Mouse (Mus musculus) liver, postnatal 0 days (tissue): Measurements from ENCODE around the gene Gdf10.

Source experiments
- CTCF ChIP-seq: sonication (generic); IDR thresholded peaks from 2 replicates; pipeline ENCODE4 v1.5.1; 2016; ENCODE audit warnings: antibody characterized with exemption, low read depth
- EP300 ChIP-seq: IDR thresholded peaks from 2 replicates; pipeline ENCODE4 v1.6.1; 2016; ENCODE audit warnings: antibody characterized with exemption, low read depth, mild to moderate bottlenecking

DNA sequence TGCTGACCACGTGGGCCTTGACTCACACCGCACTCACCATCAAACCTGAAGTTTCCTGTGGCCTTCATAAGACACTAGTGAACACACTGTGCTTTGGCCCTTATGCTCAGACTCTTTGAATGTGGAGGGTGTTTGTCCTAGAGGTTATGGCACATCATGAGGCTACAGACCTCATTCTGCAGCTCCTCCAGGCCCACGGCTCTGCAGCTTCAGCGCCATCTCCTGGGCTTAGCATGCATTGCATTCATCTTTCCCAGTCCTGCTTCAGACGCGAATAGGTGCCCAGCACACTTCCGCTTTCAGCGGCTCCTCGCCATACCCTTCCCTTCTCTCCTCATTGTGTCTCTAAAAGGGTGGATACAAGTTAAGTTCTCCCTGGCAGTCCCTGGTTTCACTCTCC is 15.7 kb downstream of the Gdf10 start:
- TF ChIP-seq CTCF (peak; percentile 76), EP300 (no peak)
